Mouse (Mus musculus): ENCODE data around the gene Grm4. TPM values are rescaled to one million over a fixed set of nuclear protein-coding genes. Genes with fewer than 3 reads are reported as not detected.

Grm4 gene
- polyA plus RNA-seq, 1 experiment from 2014 or later, result 0.01 TPM

DNA sequence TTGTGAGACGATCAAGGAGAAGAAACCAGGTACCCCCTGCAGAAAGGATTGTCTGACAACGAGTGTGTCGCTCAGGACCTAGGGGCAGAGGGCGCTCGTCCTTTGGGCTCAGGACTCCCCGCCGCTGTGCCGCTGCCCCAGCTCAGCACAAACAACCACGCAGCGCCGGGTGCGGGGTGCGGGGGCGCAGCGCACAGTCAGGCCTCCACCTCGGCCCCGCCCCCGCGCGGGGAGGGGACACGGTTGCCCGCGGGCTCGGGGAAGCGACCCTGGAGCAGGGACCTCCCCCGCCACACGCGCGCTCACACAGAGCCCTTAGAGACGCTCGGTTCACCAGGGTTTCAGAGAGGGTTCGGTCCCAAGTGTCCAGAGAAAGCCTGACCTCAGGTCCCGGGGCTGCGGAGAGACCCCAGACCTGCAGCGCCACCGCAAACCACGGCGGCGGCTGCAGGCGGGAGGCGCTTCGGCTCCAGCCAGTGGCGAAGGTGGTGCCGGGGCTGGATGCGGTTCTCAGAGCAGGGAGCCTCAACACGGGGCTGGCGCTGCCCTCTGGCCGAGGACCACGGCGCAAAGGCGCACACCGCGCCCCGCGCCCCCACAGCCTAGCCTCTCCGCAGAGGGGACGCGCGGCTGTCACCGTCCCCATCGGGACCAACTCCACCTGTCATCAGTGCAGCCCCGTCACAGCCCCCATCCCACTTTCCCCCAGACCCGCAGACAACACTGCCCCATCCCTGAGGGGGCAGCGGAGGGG is 9.2 kb downstream of the Grm4 start:
- TF ChIP-seq CTCF (IDR thresholded peaks at IDR 0.05), result no peak
- no peak for ATAC-seq
- H3K27me3 ChIP-seq, result peaks cover 75% of the 10 kb centered on the region
- ChIA-PET CTCF (no interaction called here), POLR2A (no interaction called here)
- in situ Hi-C loops (cut with MboI; ENCODE audit: low pct_unique_long_range_greater_than_20kb), result no loop called here
- no peak for DNase-seq (ENCODE audit: low read depth, low spot score)

DNA sequence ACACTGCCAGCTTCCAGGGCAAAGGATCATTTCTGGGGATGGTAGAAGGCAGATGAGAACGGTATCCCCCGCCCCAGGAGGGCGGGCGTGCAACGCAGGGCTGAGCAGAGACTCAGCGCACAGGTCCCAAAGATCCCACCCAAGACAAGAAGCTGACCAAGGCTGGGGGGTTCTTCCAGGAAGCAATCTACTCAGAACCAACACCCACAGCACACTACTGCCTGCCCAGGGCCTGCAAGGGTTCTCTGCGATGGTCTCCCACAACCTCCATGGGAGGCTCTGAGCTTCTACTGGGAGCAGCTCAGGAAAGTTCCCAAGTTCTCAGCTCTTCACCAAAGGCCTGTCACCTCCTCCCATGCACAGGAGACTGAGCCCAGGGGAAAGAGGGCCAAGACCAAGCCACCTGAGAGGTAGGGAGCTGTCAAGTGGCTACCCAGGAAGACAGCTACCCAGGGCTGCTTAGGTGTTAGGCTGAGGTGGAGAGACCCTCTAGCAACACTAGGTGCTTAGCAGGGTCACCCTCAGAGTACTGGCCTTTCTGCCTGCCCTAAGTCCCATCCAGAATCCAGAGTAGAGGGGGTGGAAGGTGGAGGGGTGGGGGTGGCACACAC is 10.0 kb downstream of the Grm4 start:
- peaks cover 78% of the 10 kb centered on the region for H3K27me3 ChIP-seq
- no peak for TF ChIP-seq CTCF (IDR thresholded peaks at IDR 0.05)
- CTCF ChIA-PET, result no interaction called here
- in situ Hi-C loops (cut with MboI; ENCODE audit: low pct_unique_long_range_greater_than_20kb), result no loop called here
- DNase-seq (ENCODE audit: low read depth, low spot score) (no peak), ATAC-seq (no peak)
- POLR2A ChIA-PET, result no interaction called here

DNA sequence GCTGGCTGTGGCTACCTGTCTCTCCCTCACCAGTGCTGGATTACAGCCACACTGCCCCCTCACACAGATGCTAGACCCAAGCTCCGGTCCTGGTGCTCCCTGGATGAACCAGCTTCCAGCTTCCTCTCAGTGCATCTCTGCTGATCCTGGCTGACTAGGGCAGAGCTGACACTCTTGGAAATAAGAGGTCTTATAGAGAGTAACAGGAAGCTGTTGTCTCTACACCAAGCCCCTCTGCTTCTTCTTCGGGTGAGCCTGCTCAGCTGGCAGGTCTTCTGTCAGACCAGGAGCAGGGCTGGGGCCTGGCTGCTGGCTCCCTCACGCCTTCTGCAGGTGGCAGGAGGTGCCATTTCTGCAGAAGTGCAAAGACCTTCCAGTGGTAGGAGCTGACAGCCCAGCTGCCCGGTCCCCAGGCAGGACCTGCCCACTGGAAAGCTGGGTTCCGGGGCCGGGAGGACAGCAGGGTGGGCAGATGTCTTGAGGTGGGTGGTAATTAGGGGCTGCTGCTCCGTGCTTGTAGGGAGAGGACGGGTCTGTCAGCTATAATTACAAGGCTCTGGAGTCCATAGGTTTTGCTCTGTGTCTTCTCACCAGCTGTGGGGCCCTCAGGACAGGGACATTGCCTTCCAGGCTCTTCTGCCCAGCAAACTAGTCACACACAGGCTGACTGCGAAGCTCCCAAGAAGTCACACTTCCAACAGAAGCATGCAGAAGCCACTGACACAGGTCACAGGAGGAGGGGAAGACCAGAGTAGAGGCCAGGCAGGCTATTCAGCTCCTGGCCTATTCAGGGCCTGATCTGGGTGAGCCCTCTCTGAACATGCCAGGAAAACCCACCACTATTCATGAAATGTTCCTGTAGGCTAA is 10.7 kb downstream of the Grm4 start:
- no peak for ATAC-seq
- CTCF ChIA-PET, result no interaction called here
- H3K27me3 ChIP-seq, result peaks cover 79% of the 10 kb centered on the region
- POLR2A ChIA-PET, result no interaction called here
- DNase-seq (ENCODE audit: low read depth, low spot score), result no peak
- in situ Hi-C loops (cut with MboI; ENCODE audit: low pct_unique_long_range_greater_than_20kb), result no loop called here
- TF ChIP-seq CTCF (IDR thresholded peaks at IDR 0.05), result no peak

DNA sequence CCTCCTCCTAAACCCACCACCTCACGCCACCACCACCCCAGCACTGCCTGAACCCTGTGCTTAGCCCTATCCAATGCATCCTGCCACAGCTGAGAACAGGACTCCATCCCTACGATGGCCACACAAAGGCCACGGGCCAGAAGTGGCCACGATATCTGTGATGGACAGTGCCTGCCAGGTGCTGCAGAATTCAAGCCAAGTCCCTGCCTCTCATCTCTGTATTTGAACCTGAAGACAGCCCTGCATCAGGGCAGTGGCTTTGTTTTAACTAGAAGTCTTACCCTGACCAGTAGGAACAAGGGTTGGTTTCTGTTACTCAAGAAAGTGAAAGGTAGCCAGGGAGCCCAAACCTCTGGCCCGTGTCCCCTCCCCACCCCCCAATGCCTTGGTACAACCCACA is 12.1 kb downstream of the Grm4 start:
- ATAC-seq, result no peak

DNA sequence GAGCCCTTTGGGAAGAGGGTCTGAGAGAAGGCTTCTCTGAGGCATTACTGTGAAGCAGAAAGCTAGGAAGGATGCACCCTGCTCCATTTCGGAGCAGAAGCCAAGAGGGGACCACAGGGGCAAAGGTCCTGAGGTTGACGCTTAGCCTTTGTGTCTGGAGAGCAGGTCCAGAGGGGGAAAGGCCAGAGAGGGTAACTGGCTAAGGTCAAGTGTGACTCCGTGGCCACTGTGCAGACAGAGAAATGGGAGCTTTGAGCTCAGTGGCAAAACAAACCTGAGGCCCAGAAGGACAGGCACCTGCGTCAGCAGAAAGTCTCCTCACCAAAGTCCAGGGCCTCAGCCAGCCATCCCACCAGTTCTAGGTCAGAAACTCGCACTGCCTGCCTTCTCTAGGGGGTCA is 12.7 kb downstream of the Grm4 start:
- peaks cover 65% of the 10 kb centered on the region for H3K27me3 ChIP-seq
- ChIA-PET POLR2A (no interaction called here), CTCF (no interaction called here)
- no peak for TF ChIP-seq CTCF (IDR thresholded peaks at IDR 0.05)
- no peak for DNase-seq (ENCODE audit: low read depth, low spot score)
- in situ Hi-C loops (cut with MboI; ENCODE audit: low pct_unique_long_range_greater_than_20kb), result no loop called here
- no peak for ATAC-seq

More for the DNA sequence above, 12.1 kb downstream of the Grm4 start:
- CTCF ChIA-PET, result no interaction called here
- TF ChIP-seq CTCF (IDR thresholded peaks at IDR 0.05), result no peak
- peaks cover 70% of the 10 kb centered on the region for H3K27me3 ChIP-seq
- POLR2A ChIA-PET, result no interaction called here
- in situ Hi-C loops (cut with MboI; ENCODE audit: low pct_unique_long_range_greater_than_20kb), result no loop called here
- no peak for DNase-seq (ENCODE audit: low read depth, low spot score)

DNA sequence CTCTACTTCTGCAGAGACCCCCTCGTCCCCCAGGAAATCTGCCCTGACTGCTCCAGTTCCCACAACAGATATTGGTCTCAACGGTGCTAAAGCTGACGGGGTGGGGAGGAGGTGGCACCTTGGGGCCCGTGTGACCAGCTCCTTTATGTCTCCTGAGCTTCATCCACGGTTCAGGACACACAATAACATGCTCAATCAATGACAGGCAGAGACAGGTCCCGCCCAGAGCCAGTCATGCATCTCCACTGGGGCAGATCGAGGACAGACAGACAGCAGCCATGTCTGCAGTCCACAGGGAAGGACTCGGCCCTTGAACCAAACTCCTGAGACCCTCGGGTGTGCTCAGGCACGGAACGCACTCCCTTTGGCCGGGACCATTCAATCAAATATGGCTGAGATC is 13.2 kb downstream of the Grm4 start:
- POLR2A ChIA-PET, result no interaction called here
- in situ Hi-C loops (cut with MboI; ENCODE audit: low pct_unique_long_range_greater_than_20kb), result no loop called here
- no peak for TF ChIP-seq CTCF (IDR thresholded peaks at IDR 0.05)
- no peak for DNase-seq (ENCODE audit: low read depth, low spot score)
- CTCF ChIA-PET, result no interaction called here
- no peak for ATAC-seq
- peaks cover 64% of the 10 kb centered on the region for H3K27me3 ChIP-seq

DNA sequence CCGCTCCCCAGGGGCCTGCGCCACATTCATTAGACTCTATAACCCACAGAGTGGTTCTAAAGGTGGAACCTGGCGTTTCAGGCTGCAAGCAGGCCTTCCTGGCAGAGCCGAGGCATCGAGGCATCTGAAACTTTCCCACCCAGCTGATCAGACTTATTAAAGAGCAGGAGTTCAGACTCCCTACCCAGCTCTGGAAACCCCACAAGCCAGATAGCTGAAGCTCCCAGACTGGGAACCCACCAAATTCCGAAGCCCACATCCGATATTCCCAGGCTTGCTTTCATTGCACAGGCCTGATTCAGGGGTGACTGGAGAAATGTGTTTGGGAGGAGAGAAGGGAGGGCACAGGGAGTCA is 13.6 kb downstream of the Grm4 start:
- H3K27me3 ChIP-seq, result peaks cover 68% of the 10 kb centered on the region
- ChIA-PET POLR2A (no interaction called here), CTCF (no interaction called here)
- no peak for TF ChIP-seq CTCF (IDR thresholded peaks at IDR 0.05)
- in situ Hi-C loops (cut with MboI; ENCODE audit: low pct_unique_long_range_greater_than_20kb), result no loop called here
- DNase-seq (ENCODE audit: low read depth, low spot score) (no peak), ATAC-seq (no peak)

DNA sequence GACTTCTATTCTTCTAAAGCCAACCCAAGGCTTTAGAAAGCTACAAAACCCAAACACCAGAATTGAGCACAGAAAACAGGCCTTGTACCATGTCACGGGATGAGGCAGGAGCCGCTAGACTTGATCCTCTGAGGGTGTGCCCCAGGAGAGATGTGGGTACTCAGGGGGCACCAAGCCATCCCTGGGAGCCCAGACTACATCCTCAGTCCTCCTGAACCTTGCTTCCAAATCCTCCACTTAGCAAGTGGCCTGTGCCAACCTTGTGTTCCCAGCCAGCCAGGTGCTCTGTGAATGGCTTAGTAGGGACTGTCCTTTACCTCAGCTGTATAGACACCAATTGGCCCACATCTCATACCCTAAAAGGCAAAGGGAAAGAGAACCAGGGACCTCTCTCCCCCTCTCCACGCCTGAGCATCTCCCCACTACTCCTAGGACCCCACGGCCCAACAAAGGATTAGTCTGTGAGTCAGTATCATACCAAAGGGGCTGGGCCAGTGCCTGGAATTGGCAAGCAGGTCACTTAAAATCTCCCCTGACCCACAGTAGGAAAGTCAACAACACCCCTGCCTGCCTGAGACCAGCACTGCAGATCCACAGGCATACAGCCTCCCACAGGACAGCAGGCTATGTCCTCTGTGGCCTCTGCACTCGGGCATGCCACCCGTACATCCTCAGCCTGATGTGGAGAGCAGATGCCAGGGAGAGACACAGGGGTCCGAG is 14.2 kb downstream of the Grm4 start:
- DNase-seq (ENCODE audit: low read depth, low spot score) (no peak), ATAC-seq (no peak)
- ChIA-PET POLR2A (no interaction called here), CTCF (no interaction called here)
- in situ Hi-C loops (cut with MboI; ENCODE audit: low pct_unique_long_range_greater_than_20kb), result no loop called here
- TF ChIP-seq CTCF (IDR thresholded peaks at IDR 0.05), result no peak
- peaks cover 70% of the 10 kb centered on the region for H3K27me3 ChIP-seq

DNA sequence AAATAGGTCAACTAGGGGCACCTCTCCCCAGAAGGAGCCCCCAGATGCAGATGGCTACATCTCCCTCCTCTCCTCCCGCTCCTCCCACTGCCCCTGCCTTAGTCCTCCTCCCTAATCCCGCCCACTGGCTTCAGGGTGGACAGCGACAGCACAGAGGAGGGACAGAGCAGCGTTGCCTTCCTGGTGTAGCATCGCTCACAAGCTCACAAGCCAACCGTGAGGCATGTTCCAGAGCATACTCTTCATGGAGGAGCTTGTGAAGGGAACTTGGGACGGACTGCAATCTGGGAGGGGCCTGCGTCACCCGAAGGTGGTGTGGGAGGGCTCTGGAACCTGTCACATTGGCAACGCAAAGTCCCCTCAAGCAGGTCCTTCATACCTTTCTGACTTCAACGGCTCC is 14.8 kb downstream of the Grm4 start:
- ChIA-PET CTCF (no interaction called here), POLR2A (no interaction called here)
- no peak for TF ChIP-seq CTCF (IDR thresholded peaks at IDR 0.05)
- in situ Hi-C loops (cut with MboI; ENCODE audit: low pct_unique_long_range_greater_than_20kb), result no loop called here
- peaks cover 64% of the 10 kb centered on the region for H3K27me3 ChIP-seq
- DNase-seq (ENCODE audit: low read depth, low spot score) (no peak), ATAC-seq (no peak)

DNA sequence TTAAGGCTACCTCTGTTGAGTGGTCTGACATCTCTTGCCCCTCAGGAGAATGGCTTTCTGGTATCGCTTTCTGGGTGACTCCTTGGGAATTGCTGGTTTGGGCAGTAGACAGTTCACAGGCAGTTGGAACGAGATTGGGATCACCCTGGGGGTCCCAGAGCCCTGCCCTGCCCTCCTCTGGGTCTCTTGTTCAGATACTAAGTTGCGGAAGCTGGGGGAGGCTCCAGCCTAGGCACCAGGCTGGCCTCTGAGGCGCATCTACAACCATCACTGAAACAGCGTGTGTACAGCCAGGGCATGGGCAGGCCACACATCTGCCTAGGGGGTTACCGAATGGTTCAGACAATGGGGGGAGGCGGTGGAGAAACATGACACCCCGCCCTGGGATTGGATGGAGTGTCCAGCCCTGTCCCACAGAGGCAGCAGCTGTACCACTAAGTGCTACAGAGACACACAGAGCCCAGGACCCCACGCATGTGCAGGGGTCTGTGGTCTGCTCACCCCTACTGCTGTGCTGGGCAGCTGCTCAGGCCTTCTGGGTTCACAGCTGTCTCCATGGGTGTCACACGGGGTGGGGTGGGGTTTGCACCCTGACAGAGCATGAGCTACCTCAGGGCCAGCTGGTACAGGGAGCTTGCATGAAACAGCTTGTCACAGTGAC is 15.9 kb downstream of the Grm4 start:
- in situ Hi-C loops (cut with MboI; ENCODE audit: low pct_unique_long_range_greater_than_20kb), result no loop called here
- ATAC-seq, result no peak
- ChIA-PET CTCF (interaction anchor here (1.5 kb wide), 1 partner anchor 10 kb away, joined by 3 read pairs; no protein-coding TSS in a partner anchor), POLR2A (no interaction called here)
- H3K27me3 ChIP-seq, result peaks cover 62% of the 10 kb centered on the region
- TF ChIP-seq CTCF (IDR thresholded peaks at IDR 0.05), result no peak
- no peak for DNase-seq (ENCODE audit: low read depth, low spot score)
